Mouse (Mus musculus): Measurements from ENCODE around the gene Sec24b. TPM values are rescaled to one million over a fixed set of nuclear protein-coding genes. Genes with fewer than 3 reads are reported as not detected.

The Sec24b gene
- total and polyA plus RNA-seq, 3 experiments = 29.8 to 33.2 (median 30.8) TPM

GRCm38 (mm10) chr3:130025556-130025955 lies 35.8 kb downstream of the Sec24b start:
- no peak overlapping the region for H3K9ac ChIP-seq (ENCODE audit: low read depth, low read length)
- no peaks in the 10 kb centered on the region; the same call in 1 of the 2 replicates for H3K79me2 ChIP-seq (replicated peaks; ENCODE audit: control insufficient read depth, insufficient read depth, low read length)
- intact Hi-C loops (cut with DNase I) = no loop called here
- no peak for DNase-seq
- H3K27me3 ChIP-seq (ENCODE audit: control insufficient read depth, insufficient read depth, low read length) = no peaks in the 10 kb centered on the region
- no peaks in the 10 kb centered on the region for H3K4me1 ChIP-seq (ENCODE audit: control insufficient read depth, insufficient read depth, low read length)
- no peaks in the 10 kb centered on the region; the same call in 1 of the 2 replicates for H3K36me3 ChIP-seq (ENCODE audit: control insufficient read depth, insufficient read depth, low read length)
- H3K27ac ChIP-seq = no peak overlapping the region
- no peak overlapping the region for H3K4me3 ChIP-seq
- WGBS = 92% methylated on average over 8 of the region's 8 CpGs
- TF ChIP-seq EP300 (IDR thresholded peaks at IDR 0.05; ENCODE audit: insufficient read depth, low read depth, low read length) = no peak
- no peak for TF ChIP-seq POLR2A (IDR thresholded peaks at IDR 0.05; ENCODE audit: insufficient read depth, low read depth, low read length)
- TF ChIP-seq CTCF (IDR thresholded peaks at IDR 0.05) = no peak

GRCm38 (mm10) chr3:130012943-130013342 lies 48.4 kb downstream of the Sec24b start:
- H3K9ac ChIP-seq (ENCODE audit: low read depth, low read length) = no peak overlapping the region
- H3K27me3 ChIP-seq (ENCODE audit: control insufficient read depth, insufficient read depth, low read length) = no peaks in the 10 kb centered on the region
- TF ChIP-seq POLR2A (IDR thresholded peaks at IDR 0.05; ENCODE audit: insufficient read depth, low read depth, low read length) (no peak), CTCF (IDR thresholded peaks at IDR 0.05) (no peak), EP300 (IDR thresholded peaks at IDR 0.05; ENCODE audit: insufficient read depth, low read depth, low read length) (no peak)
- H3K36me3 ChIP-seq (ENCODE audit: control insufficient read depth, insufficient read depth, low read length) = no peaks in the 10 kb centered on the region
- no peak overlapping the region for H3K27ac ChIP-seq
- intact Hi-C loops (cut with DNase I) = no loop called here
- H3K4me3 ChIP-seq = no peak overlapping the region
- 56% methylated on average over 2 of the region's 2 CpGs for WGBS
- DNase-seq = no peak
- no peaks in the 10 kb centered on the region for H3K4me1 ChIP-seq (ENCODE audit: control insufficient read depth, insufficient read depth, low read length)
- peaks cover 4% of the 10 kb centered on the region; the same call in 1 of the 2 replicates for H3K79me2 ChIP-seq (replicated peaks; ENCODE audit: control insufficient read depth, insufficient read depth, low read length)

GRCm38 (mm10) chr3:130011236-130011635 lies 50.1 kb downstream of the Sec24b start:
- Histone ChIP-seq H3K27me3 (ENCODE audit: control insufficient read depth, insufficient read depth, low read length) (no peaks in the 10 kb centered on the region), H3K4me3 (no peak overlapping the region), H3K4me1 (ENCODE audit: control insufficient read depth, insufficient read depth, low read length) (no peaks in the 10 kb centered on the region), H3K79me2 (replicated peaks; ENCODE audit: control insufficient read depth, insufficient read depth, low read length) (peaks cover 2% of the 10 kb centered on the region; the same call in 1 of the 2 replicates), H3K27ac (no peak overlapping the region), H3K36me3 (ENCODE audit: control insufficient read depth, insufficient read depth, low read length) (no peaks in the 10 kb centered on the region), H3K9ac (ENCODE audit: low read depth, low read length) (no peak overlapping the region)
- no peak for TF ChIP-seq CTCF (IDR thresholded peaks at IDR 0.05)
- no peak for TF ChIP-seq POLR2A (IDR thresholded peaks at IDR 0.05; ENCODE audit: insufficient read depth, low read depth, low read length)
- no peak for TF ChIP-seq EP300 (IDR thresholded peaks at IDR 0.05; ENCODE audit: insufficient read depth, low read depth, low read length)
- DNase-seq = no peak
- intact Hi-C loops (cut with DNase I) = no loop called here
- WGBS = 49% methylated on average over 1 of the region's 1 CpGs

GRCm38 (mm10) chr3:130006141-130006540 lies 55.2 kb downstream of the Sec24b start:
- Histone ChIP-seq H3K27ac (no peak overlapping the region), H3K4me3 (no peak overlapping the region), H3K36me3 (ENCODE audit: control insufficient read depth, insufficient read depth, low read length) (no peaks in the 10 kb centered on the region), H3K79me2 (replicated peaks; ENCODE audit: control insufficient read depth, insufficient read depth, low read length) (no peaks in the 10 kb centered on the region), H3K27me3 (ENCODE audit: control insufficient read depth, insufficient read depth, low read length) (no peaks in the 10 kb centered on the region), H3K4me1 (ENCODE audit: control insufficient read depth, insufficient read depth, low read length) (no peaks in the 10 kb centered on the region), H3K9ac (ENCODE audit: low read depth, low read length) (no peak overlapping the region)
- intact Hi-C loops (cut with DNase I) = no loop called here
- no peak for DNase-seq
- 93% methylated on average over 7 of the region's 7 CpGs for WGBS
- TF ChIP-seq EP300 (IDR thresholded peaks at IDR 0.05; ENCODE audit: insufficient read depth, low read depth, low read length) = no peak
- TF ChIP-seq CTCF (IDR thresholded peaks at IDR 0.05) = no peak
- TF ChIP-seq POLR2A (IDR thresholded peaks at IDR 0.05; ENCODE audit: insufficient read depth, low read depth, low read length) = no peak

- Histone ChIP-seq H3K4me1 (ENCODE audit: control insufficient read depth, insufficient read depth, low read length) (no peaks in the 10 kb centered on the region), H3K9ac (ENCODE audit: low read depth, low read length) (no peak overlapping the region), H3K27ac (no peak overlapping the region), H3K4me3 (no peak overlapping the region), H3K36me3 (ENCODE audit: control insufficient read depth, insufficient read depth, low read length) (no peaks in the 10 kb centered on the region), H3K79me2 (replicated peaks; ENCODE audit: control insufficient read depth, insufficient read depth, low read length) (no peaks in the 10 kb centered on the region), H3K27me3 (ENCODE audit: control insufficient read depth, insufficient read depth, low read length) (no peaks in the 10 kb centered on the region)
- no peak for DNase-seq
- TF ChIP-seq EP300 (IDR thresholded peaks at IDR 0.05; ENCODE audit: insufficient read depth, low read depth, low read length) (no peak), POLR2A (IDR thresholded peaks at IDR 0.05; ENCODE audit: insufficient read depth, low read depth, low read length) (no peak), CTCF (IDR thresholded peaks at IDR 0.05) (no peak)
- WGBS = 89% methylated on average over 11 of the region's 11 CpGs
- intact Hi-C loops (cut with DNase I) = no loop called here
These were observed 60.4 kb downstream of the Sec24b start for GRCm38 (mm10) chr3:130000926-130001325.

GRCm38 (mm10) chr3:129998526-129998925 lies 62.8 kb downstream of the Sec24b start:
- Histone ChIP-seq H3K27me3 (ENCODE audit: control insufficient read depth, insufficient read depth, low read length) (no peaks in the 10 kb centered on the region), H3K36me3 (ENCODE audit: control insufficient read depth, insufficient read depth, low read length) (no peaks in the 10 kb centered on the region), H3K79me2 (replicated peaks; ENCODE audit: control insufficient read depth, insufficient read depth, low read length) (no peaks in the 10 kb centered on the region), H3K4me1 (ENCODE audit: control insufficient read depth, insufficient read depth, low read length) (no peaks in the 10 kb centered on the region), H3K9ac (ENCODE audit: low read depth, low read length) (no peak overlapping the region), H3K27ac (no peak overlapping the region), H3K4me3 (no peak overlapping the region)
- TF ChIP-seq EP300 (IDR thresholded peaks at IDR 0.05; ENCODE audit: insufficient read depth, low read depth, low read length) (no peak), POLR2A (IDR thresholded peaks at IDR 0.05; ENCODE audit: insufficient read depth, low read depth, low read length) (no peak), CTCF (IDR thresholded peaks at IDR 0.05) (no peak)
- WGBS = 69% methylated on average over 6 of the region's 6 CpGs
- intact Hi-C loops (cut with DNase I) = no loop called here
- DNase-seq = no peak

All from heart, adult 2 months (tissue).